Mouse (Mus musculus) granulocyte monocyte progenitor cell, adult 5-6 weeks (primary cell): ENCODE results near the gene Batf. TPM values are rescaled to one million over a fixed set of nuclear protein-coding genes. Genes with fewer than 3 reads are reported as not detected.

ENCODE experiments used
- ATAC-seq: replicated peaks from 2 replicates; pipeline ENCODE4 v1.8.0; 2016; ENCODE audit warnings: mild to moderate bottlenecking, moderate TSS enrichment, inconsistent platforms; ENCODE audit not compliant: poor library complexity, severe bottlenecking
- total RNA-seq, 2 experiments: library from RNA; stranded (forward) in 1 of 2; stranded (reverse) in 1 of 2; fragments of 200-712, 200-1000 nt in 1 of 2; fragments of >200 nt in 1 of 2; fragmentation: Nextera tagmentation in 1 of 2; gene quantifications; 2 replicates each; pipeline ENCODE4 v1.2.3; 2014 to 2017

The Batf gene
- total RNA-seq, 2 experiments from 2014 or later, result 22.2 to 31.1 TPM

DNA sequence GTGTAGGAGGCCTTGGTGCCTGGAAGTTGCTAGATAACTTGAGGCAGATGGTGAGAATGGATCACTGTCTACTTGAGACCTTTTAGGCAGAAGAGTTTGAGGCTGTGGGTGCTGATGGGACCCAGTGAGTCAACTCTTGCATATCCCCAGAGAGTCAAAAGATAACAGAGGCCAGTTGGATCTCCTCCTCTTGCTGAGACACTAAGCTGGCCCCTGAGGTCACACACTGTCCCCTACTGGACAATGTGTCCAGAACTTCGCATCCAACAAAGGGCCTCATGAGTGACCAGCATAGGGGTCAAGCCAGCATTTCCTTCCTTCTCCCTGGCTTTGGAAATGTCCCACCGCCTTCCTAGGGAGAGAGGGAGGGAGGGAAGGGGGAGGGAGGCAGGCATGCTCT is 6.7 kb upstream of the Batf start:
- ATAC-seq, result no peak

DNA sequence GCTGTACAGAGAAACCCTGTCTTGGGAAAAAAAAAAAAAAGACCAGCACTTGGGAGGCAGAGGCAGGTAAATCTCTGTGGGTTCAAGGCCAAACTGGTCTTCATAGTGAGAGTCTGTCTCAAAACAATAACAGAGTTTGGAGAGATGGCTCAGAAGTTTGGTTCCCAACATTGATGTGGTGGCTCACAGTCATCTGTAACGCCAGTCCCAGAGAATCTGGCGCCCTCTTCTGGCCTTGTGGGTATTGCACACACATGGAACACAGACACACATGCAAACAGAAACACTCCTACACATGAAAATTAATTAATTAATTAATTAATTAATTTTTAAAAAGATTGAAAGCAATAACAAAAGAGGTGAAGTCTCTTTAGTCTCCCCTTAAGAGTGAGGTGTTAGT is 4.1 kb upstream of the Batf start:
- ATAC-seq, result no peak

DNA sequence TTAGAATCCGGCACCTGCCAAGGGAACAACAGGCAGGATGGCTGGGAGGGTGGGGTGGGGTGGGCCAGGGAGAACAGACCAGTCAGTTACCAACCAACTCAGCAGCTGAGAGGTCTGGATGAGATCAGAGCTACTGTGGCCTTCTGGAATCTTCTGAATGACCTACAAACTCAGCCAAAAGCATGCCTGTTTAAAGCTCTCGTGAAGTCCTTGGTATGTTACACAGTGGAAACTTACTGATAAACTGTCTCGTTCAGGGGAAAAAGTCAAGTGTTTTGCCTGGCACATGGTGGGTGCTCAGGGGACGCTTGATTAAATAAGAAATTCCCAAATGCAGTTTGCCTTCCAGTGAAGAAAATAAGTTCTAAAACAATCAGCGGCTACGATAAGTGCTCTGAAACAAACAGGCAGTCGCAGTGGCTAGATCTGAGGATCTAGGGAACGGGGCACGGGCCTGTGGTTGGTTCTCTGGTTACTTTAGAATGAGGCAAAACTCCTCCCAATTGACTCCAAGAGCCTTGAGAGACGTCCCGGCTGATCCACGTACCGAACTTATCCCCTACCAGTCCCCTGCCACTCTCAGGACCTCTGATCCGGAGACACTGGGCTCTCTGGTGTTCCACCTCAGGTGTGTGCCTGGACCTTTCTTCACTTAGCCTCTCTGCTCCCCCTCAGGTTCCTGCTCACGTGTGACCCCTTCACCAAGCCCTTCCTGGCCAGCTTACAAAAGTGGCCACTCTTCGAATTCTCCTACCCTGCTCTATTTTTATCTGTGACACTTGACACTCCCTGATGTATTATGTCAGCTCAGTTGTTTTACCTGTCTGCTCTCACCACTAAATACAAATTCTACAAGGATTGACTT is 1.8 kb upstream of the Batf start:
- ATAC-seq, result no peak

DNA sequence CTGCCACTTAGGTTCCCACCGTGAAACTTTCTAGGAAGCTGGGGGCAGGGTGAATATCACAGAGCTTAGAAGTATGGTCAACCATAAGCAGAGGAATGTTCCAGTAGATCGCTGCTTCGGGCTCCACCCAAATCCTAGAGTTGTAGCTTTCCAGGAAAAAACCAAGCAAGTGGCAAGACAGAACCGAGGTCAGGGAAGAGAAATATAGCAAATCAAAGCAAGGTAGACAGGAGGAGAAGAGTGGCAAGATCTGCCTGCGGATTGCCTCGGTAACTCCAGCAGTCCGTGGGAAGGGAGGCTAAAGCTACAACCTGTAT is 706 bp downstream of the Batf start:
- ATAC-seq, result no peak

DNA sequence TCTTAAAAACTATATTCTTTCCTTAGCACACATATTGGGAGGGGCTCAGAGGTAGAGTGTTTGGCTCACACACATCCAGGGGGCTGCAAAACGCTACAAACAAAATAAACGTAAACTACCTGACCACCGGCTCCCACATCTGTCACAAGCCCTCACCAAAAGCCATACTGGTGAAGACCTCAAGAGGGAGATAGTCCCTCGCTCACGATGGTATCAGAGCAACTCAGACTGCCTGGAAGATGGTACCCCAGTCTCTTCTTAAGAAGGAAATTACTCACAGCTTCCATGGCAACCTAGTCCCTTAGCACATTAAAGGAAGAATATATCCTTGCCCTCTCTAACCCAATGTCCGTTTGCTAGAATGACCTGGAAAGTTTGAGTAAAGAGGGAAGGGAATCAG is 1.4 kb downstream of the Batf start:
- ATAC-seq, result peak; percentile 67

DNA sequence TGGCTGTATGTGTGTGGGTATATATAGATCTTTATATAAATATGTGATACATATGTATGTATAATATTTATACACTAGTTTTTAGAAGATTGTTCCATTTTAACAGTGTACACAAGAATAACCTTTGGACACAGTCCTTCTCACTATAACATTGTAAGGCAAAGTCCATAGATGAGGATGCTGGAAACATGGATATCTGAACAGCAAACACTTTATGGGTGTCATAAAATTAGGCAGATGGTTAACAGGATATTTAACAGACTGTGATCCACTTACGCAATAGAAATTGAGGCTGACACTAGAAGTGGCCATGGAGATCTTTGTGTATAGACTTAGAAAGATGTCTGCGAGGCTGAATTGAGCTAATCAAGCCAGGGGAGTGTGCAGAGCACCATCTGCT is 9.3 kb downstream of the Batf start:
- ATAC-seq, result no peak

GRCm38 (mm10) chr12:85696436-85696835 is 10.0 kb downstream of the Batf start:
- no peak for ATAC-seq

GRCm38 (mm10) chr12:85698179-85698578 is 11.7 kb downstream of the Batf start:
- ATAC-seq, result peak; percentile 100

- ATAC-seq, result no peak
These were observed 13.8 kb downstream of the Batf start for GRCm38 (mm10) chr12:85700191-85700841.

GRCm38 (mm10) chr12:85700842-85701223 is 14.4 kb downstream of the Batf start:
- no peak for ATAC-seq

- no peak for ATAC-seq
These were observed 15.9 kb downstream of the Batf start for GRCm38 (mm10) chr12:85702166-85703055.

GRCm38 (mm10) chr12:85703507-85703906 is 17.0 kb downstream of the Batf start:
- ATAC-seq, result no peak

GRCm38 (mm10) chr12:85704566-85704965 is 18.1 kb downstream of the Batf start:
- ATAC-seq, result peak; percentile 78

DNA sequence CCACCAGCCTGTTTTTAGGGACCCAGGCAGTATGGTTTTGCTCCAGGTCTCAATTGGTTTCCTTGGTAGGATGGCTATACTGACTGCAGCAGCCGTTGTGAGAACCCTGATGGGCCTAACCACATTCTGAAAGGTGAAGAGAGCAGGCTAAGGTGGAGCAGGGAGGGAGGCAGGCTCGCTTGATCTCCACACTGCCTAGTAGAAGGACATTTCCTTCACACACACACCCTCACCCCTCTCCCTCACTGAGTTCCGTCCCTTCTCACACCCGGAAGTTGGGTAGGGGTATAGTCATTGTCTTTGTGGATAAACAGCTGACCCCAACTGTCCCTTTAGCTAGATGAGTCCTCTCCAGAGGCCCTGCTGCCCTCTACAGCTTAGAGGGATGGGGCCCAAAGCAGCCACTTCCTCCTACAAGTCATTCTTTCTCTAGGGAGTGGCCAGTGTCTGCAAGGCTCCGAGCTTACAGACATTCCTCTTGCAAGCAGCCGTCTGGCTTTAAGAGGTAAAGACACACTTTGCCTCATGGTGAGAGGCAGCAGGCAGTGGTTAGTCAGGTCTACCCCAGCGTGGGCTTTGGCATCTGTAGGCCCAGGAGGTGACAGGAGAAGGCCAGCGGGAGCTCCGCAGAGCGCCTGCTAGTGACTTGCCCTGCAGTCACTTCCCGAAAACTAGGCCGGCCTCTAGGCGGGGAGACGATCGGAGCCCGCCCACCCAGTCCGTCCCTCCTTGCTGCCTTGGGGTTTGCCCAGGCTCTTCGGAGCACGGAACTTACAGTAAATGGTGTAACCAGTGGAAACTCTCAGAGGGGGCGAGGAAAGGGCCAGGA is 18.7 kb downstream of the Batf start:
- peak; percentile 86 for ATAC-seq

DNA sequence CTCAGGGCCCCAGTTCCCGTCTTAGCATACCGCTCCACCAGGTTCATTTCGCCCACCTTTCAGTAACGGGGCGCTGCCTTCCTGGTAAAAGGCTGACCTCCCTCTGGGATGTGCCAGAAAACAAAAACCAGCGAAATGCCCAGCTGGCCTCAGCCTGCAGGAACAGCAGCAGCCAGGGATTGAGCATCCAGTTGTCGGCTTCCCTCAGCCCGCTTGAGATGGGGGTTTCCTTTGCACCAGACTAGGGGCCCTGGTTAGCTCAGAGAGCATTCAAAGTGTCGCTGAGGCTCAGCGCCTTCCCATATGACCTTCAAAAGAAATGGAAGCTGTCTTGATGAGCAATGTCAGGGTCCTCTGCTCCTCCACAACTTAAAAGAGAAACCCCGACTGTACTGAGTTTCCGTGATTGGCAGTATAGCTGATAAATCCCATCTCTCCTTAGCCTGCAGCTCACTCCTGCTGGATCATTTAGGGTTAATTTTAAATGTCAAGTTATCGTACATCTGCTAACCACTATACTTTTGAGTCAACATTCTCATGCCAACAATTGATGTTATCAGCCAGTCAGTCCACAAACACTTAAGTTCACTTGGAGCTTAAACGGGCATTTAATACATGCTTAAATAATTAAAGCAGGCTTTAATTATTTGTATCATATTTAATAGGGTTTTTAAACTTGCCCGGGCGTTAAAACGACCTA is 19.5 kb downstream of the Batf start:
- ATAC-seq, result no peak

GRCm38 (mm10) chr12:85706906-85707305 is 20.4 kb downstream of the Batf start:
- ATAC-seq, result no peak

DNA sequence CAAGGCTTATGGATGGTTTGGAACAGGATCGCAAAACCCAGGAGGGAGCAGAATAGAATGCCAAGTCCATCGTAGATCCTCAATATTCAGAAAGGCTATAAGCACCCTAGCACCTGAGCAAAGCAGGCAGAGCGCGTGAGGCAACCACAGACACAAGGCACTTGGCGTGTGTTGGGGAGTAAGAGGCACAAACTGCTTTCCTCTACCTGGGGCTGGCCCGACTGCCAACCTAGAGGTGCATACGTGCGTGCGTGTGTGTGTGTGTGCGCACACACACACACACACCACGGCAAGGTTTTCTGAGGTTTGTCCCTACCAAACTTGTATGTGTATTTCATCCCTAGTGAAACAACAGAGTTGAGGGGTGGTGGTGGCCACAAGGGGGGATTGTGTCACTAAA is 20.9 kb downstream of the Batf start:
- no peak for ATAC-seq

DNA sequence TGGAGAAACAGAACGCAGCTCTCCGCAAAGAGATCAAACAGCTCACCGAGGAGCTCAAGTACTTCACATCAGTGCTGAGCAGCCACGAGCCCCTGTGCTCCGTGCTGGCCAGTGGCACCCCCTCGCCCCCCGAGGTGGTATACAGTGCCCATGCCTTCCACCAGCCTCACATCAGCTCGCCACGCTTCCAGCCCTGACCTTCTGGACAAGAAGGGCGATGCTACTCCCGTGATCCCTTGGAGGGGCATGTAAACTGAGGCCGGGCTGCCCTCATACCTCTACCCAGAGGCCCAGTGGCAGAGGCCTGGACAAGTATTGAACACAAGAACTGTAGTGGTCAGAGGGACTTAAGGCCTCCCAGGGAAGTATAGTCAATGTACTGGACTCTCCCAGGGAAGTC is 22.1 kb downstream of the Batf start:
- ATAC-seq, result no peak

- peak; percentile 90 for ATAC-seq
These were observed 24.2 kb downstream of the Batf start for GRCm38 (mm10) chr12:85710695-85711094.

DNA sequence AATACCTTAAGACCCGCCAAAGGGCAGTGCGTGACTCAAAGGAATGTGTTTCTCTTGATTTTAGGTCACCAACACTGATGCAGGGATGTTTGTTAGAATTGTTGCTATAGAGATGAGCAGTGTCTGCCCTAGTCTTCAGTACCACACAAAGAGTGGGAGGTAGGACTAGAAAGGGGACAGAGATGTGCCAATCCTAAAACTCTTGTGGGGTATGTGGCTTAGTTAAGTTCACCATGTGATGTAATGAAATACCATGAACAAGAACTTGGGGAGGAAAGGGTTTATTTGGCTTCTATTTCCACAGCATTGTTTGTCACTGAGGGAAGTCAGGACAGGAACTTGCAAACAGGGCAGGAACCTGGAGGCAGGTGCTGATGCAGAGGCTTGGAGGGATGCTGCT is 26.1 kb downstream of the Batf start:
- peak; percentile 50 for ATAC-seq
